Mouse (Mus musculus): Measurements from ENCODE around the gene Sh3pxd2a. TPM values are rescaled to one million over a fixed set of nuclear protein-coding genes. Genes with fewer than 3 reads are reported as not detected.

Gene Sh3pxd2a
- polyA plus RNA-seq, 2 experiments from 2014 or later: 0.60 to 1.9 TPM

- no peak for ATAC-seq
Observed at GRCm38 (mm10) chr19:47305401-47305800, 158.8 kb downstream of the Sh3pxd2a start.

DNA sequence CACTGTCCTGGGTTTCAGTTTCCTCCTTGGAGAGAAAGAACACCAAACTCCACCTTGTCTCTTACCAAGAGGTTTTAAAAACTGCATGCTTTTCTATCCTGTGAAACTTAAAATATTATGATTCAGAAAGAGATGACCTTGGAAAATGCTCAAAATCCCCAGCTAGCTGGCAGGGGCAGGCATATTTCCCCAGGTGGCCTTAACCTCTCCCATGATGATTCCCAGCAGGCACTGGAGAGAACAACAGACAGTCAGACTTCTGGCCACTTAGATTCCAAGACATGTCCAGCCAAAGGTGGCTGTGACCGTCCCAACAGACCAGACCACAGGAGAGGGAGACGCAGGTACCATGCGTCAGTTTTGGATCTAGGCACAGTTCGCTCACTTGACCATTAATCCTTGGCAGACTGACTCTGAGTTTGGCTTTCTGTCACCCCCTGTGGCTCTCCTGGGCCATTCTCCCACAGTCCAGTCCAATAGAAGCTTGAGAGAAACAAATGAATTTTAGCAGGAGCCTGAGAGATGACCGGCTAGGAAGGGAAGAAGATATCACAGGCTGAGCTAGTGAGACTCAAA lies 159.9 kb downstream of the Sh3pxd2a start:
- ATAC-seq: no peak

DNA sequence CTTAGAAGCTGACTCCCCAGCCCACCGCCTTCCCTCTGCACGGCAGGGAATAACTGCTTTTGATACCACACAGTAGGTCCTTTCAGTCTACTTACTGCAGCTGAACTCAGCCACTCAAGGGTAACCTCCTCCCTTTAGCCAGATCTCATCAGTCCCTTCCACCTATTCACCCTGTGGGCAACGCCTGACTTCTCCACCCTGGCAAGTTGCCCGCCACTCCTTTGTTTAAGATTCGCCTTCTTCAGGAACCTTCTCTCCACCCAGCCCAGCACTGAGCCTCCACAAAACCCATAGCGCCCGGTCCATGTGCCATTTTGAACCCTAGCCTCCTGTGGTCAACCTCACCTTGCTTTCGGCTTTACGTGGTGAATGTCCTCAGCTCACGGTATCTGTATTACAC lies 161.1 kb downstream of the Sh3pxd2a start:
- ATAC-seq: no peak

- ATAC-seq: no peak
Observed at GRCm38 (mm10) chr19:47302191-47302852, 161.9 kb downstream of the Sh3pxd2a start.

- no peak for ATAC-seq
Observed at GRCm38 (mm10) chr19:47301303-47302190, 162.7 kb downstream of the Sh3pxd2a start.

GRCm38 (mm10) chr19:47298100-47298499 lies 166.1 kb downstream of the Sh3pxd2a start:
- ATAC-seq: no peak

DNA sequence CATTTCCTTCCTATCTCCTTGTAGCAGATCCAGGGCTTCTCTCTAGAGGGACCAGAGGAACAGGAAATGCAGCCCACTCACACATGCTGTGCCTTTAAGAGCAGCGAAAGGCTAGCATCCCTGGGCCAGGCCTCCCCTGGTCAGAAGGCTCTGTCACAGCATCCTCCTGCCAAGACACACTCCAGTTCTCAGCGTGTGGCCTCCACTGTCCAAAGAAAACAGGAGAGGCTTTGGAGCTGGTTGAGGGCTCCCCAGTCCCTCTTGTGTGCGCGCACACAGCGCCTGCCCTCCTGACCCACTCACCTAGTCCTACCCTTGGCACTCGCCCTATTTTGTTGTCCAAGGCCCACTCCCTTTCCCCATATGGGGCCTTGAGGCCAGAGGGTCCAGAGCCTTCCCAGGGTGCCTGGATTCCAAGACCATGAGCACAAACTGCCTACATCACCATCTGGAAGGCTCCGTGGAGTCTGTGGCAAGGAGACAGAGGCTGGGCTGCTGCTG lies 171.7 kb downstream of the Sh3pxd2a start:
- ATAC-seq: no peak

DNA sequence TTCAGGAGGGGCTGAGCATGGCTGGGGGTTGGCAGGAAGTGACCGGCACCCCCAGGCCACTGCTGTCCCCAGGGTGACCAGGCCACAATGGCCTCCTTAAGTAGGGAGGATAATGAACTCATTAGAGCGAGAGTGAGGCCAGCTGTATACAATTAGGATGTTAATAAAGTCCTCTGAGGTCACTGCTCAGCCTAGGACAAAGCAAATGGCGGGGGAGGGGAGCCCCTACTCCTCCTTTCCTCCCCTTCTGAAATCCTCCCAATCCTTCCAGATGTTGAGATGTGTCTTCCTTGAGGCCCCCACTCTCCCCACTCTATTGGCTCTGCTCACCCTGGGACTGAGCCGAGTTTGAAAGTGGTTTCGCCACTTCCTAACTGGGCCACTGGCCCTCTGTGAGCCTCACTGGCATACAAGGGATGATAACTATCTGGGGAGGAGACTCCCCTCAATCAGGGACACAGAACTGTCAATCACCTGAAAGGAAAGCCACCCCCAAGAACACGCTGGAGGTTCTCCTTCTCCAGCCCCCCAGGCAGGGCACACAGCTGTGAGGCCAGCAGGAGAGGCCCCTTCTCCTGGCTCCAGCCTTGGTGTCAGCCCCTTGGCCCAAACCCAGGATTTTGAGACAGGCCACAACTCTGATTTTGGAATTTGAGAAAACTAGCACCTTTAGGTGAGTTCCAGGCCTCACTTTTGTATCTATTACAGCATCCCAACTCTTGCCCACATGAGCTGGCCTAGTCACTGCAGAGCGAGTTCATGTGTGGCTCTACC lies 172.7 kb downstream of the Sh3pxd2a start:
- no peak for ATAC-seq

GRCm38 (mm10) chr19:47286886-47287450 lies 177.2 kb downstream of the Sh3pxd2a start:
- no peak for ATAC-seq

- ATAC-seq: no peak
Observed at GRCm38 (mm10) chr19:47285581-47285980, 178.6 kb downstream of the Sh3pxd2a start.

DNA sequence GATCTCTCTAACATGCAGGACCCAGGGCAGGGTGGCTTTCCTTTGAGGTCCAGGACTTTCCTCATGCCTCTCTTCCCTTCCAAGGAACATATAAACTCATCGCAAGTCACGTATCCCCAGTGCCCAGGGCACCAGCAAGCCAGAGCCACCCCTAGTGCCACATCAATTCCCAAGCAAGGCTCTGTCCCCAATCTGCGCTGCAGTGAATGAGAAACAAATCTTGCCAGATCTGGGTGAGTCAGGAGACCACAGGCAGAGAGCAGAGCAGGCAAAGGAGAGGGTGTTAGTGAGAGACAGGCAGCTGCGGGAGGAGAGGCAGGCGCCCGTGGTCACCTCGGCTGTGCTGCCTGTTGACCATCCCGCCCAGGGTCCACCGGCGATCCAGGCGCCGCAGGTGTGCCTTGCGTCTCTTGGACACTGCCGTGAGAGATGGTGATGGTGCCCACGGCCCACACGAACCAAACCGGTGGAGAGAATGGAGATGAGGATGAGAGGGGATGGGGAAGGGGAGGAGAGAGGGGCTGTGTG lies 181.4 kb downstream of the Sh3pxd2a start:
- ATAC-seq: no peak

DNA sequence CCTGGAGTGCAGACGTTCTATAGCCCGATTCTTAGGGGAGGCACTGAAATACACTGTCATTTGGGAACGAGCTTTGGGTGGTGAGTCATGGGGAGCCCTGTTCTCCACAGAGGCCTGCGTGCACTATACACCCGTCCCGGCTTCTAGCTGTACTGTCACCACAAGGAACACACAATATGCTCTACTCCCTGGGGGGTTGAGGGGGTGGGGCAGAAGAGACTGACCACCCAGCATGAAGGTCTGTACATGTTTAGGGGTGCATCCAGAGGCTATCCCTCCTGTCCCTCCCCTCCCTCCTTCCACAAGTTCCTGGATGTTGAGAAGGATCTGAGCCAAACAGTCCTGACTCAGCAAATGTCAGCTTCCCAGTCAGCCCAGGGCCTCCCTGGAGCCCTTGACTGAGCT lies 182.1 kb downstream of the Sh3pxd2a start:
- no peak for ATAC-seq

DNA sequence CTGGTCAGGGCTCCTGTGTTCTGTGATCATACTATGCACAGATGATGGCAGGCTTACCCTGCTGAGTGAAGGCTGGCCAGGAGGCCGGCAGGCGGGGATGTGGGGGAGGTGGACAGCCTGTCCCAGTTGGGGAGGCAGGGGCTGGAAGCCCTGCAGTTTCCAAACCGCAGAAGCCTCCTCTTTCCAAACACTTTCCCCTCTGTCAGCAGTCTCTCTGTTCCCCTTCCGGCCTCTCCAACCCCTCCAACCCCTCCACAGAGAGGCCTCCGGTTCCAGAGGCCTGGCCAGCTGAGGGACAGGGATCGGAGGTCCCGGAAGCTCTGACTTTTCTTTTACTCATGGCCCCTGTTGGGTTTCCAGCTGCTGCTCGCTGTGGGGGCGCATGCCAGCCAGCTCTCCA lies 183.3 kb downstream of the Sh3pxd2a start:
- ATAC-seq: no peak

GRCm38 (mm10) chr19:47279788-47280532 lies 184.2 kb downstream of the Sh3pxd2a start:
- no peak for ATAC-seq

- ATAC-seq: no peak
Observed at GRCm38 (mm10) chr19:47279372-47279771, 184.8 kb downstream of the Sh3pxd2a start.

- no peak for ATAC-seq
Observed at GRCm38 (mm10) chr19:47276730-47277129, 187.5 kb downstream of the Sh3pxd2a start.

GRCm38 (mm10) chr19:47270520-47270919 lies 193.7 kb downstream of the Sh3pxd2a start:
- no peak for ATAC-seq

- ATAC-seq: no peak
Observed at GRCm38 (mm10) chr19:47269729-47270128, 194.5 kb downstream of the Sh3pxd2a start.

DNA sequence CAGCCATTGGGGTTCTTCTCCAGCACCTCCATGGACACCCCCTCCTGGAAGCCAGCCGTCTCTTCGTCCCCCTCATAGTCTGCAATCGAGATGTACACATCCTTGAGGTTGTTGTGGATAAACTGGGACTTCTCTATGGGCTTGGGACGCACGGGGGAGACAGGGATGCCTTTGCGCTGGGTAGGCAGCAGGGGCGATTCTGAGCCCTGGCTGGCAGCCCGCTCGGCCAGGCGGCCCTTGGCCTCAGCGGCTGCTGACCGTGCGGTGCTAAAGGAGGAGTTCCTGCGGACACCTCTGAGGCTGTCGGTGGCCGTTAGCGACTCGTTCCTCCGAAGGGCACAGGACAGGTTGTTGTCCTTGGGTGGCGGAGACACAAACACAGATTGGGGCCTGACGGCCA lies 197.1 kb downstream of the Sh3pxd2a start:
- ATAC-seq: no peak

- no peak for ATAC-seq
Observed at GRCm38 (mm10) chr19:47266070-47266801, 198.0 kb downstream of the Sh3pxd2a start.

Measured in CD4-positive, CD25-positive, alpha-beta regulatory T cell, adult 4 months (primary cell).